Mouse (Mus musculus): ENCODE results near the gene Robo2. TPM values are rescaled to one million over a fixed set of nuclear protein-coding genes. Genes with fewer than 3 reads are reported as not detected.

Robo2 gene
- 63.1 and 68.5 TPM in 2 replicates for polyA plus RNA-seq (2015; fragmentation: Nextera tagmentation; extraction: Ambion mirVana)

- H3K9ac ChIP-seq = peak within 1 kb of the TSS; percentile 80
- H3K4me1 ChIP-seq = peaks cover 17% of the 10 kb centered on the region; the same call in 1 of the 2 replicates
- no peaks in the 10 kb centered on the region for H3K36me3 ChIP-seq (ENCODE audit: poor library complexity, severe bottlenecking)
- no peaks in the 10 kb centered on the region for H3K27me3 ChIP-seq
- peak within 1 kb of the TSS; percentile 66 for H3K4me3 ChIP-seq
- H3K27ac ChIP-seq = peak within 1 kb of the TSS; percentile 91
- 1% methylated on average over 39 of the region's 43 CpGs for WGBS
- H3K9me3 ChIP-seq (replicated peaks) = no peaks in the 10 kb centered on the region
- H3K4me2 ChIP-seq = peak within 1 kb of the TSS; percentile 82
- peak; percentile 86 for ATAC-seq
Observed at GRCm38 (mm10) chr16:74411481-74412251, at the start of gene Robo2. Gene Robo2 (minus strand): TSS chr16:74411825.

- 88% methylated on average over 3 of the region's 3 CpGs for WGBS
- no peak overlapping the region for H3K27ac ChIP-seq
- peaks cover 6% of the 10 kb centered on the region; the same call in 1 of the 2 replicates for H3K4me1 ChIP-seq
- H3K9me3 ChIP-seq (replicated peaks) = no peaks in the 10 kb centered on the region
- no peaks in the 10 kb centered on the region for H3K36me3 ChIP-seq (ENCODE audit: poor library complexity, severe bottlenecking)
- no peak overlapping the region for H3K4me3 ChIP-seq
- no peaks in the 10 kb centered on the region for H3K27me3 ChIP-seq
- ATAC-seq = no peak
- H3K4me2 ChIP-seq = no peak overlapping the region
- no peak overlapping the region for H3K9ac ChIP-seq
Observed at GRCm38 (mm10) chr16:74458138-74458537, 46.5 kb upstream of the Robo2 start.

- Histone ChIP-seq H3K9me3 (replicated peaks) (no peaks in the 10 kb centered on the region), H3K36me3 (ENCODE audit: poor library complexity, severe bottlenecking) (no peaks in the 10 kb centered on the region), H3K9ac (no peak overlapping the region), H3K27ac (no peak overlapping the region), H3K4me3 (no peak overlapping the region), H3K27me3 (no peaks in the 10 kb centered on the region), H3K4me2 (no peak overlapping the region), H3K4me1 (peaks cover 6% of the 10 kb centered on the region; the same call in 1 of the 2 replicates)
- no peak for ATAC-seq
- WGBS = 88% methylated on average over 8 of the region's 8 CpGs
Observed at GRCm38 (mm10) chr16:74457736-74458135, 46.1 kb upstream of the Robo2 start.

- WGBS = 63% methylated on average over 5 of the region's 5 CpGs
- Histone ChIP-seq H3K4me1 (peaks cover 6% of the 10 kb centered on the region; the same call in 1 of the 2 replicates), H3K4me3 (no peak overlapping the region), H3K36me3 (ENCODE audit: poor library complexity, severe bottlenecking) (no peaks in the 10 kb centered on the region), H3K9ac (no peak overlapping the region), H3K27ac (no peak overlapping the region; the same call in 1 of the 2 replicates), H3K27me3 (no peaks in the 10 kb centered on the region), H3K4me2 (no peak overlapping the region), H3K9me3 (replicated peaks) (no peaks in the 10 kb centered on the region)
- no peak for ATAC-seq
Observed at GRCm38 (mm10) chr16:74456808-74457470, 45.3 kb upstream of the Robo2 start.

- H3K4me2 ChIP-seq = no peak overlapping the region
- H3K4me1 ChIP-seq = peaks cover 6% of the 10 kb centered on the region; the same call in 1 of the 2 replicates
- H3K9me3 ChIP-seq (replicated peaks) = no peaks in the 10 kb centered on the region
- 19% methylated on average over 2 of the region's 2 CpGs for WGBS
- ATAC-seq = no peak; the same call in 1 of the 2 replicates
- H3K9ac ChIP-seq = no peak overlapping the region
- no peak overlapping the region for H3K27ac ChIP-seq
- H3K27me3 ChIP-seq = no peaks in the 10 kb centered on the region
- H3K4me3 ChIP-seq = no peak overlapping the region
- H3K36me3 ChIP-seq (ENCODE audit: poor library complexity, severe bottlenecking) = no peaks in the 10 kb centered on the region
Observed at GRCm38 (mm10) chr16:74455179-74455578, 43.6 kb upstream of the Robo2 start.

GRCm38 (mm10) chr16:74448025-74448424, 36.4 kb upstream of the Robo2 start:
- WGBS = 93% methylated on average over 4 of the region's 4 CpGs
- H3K4me1 ChIP-seq = no peaks in the 10 kb centered on the region

GRCm38 (mm10) chr16:74427071-74427470, 15.4 kb upstream of the Robo2 start:
- Histone ChIP-seq H3K4me1 (peaks cover 5% of the 10 kb centered on the region; the same call in 1 of the 2 replicates), H3K9me3 (replicated peaks) (no peaks in the 10 kb centered on the region), H3K4me3 (no peak overlapping the region), H3K27ac (no peak overlapping the region), H3K4me2 (no peak overlapping the region), H3K9ac (no peak overlapping the region), H3K36me3 (ENCODE audit: poor library complexity, severe bottlenecking) (no peaks in the 10 kb centered on the region), H3K27me3 (no peaks in the 10 kb centered on the region)
- no peak for ATAC-seq
- 15% methylated on average over 2 of the region's 2 CpGs for WGBS

More at GRCm38 (mm10) chr16:74448025-74448424, 36.4 kb upstream of the Robo2 start:
- Histone ChIP-seq H3K27me3 (no peaks in the 10 kb centered on the region), H3K27ac (no peak overlapping the region), H3K4me2 (no peak overlapping the region), H3K4me3 (no peak overlapping the region), H3K36me3 (ENCODE audit: poor library complexity, severe bottlenecking) (no peaks in the 10 kb centered on the region), H3K9ac (no peak overlapping the region), H3K9me3 (replicated peaks) (no peaks in the 10 kb centered on the region)
- no peak for ATAC-seq

GRCm38 (mm10) chr16:74420324-74420723, 8.7 kb upstream of the Robo2 start:
- ATAC-seq = no peak
- WGBS = 73% methylated on average over 2 of the region's 2 CpGs
- no peak overlapping the region for H3K4me3 ChIP-seq

GRCm38 (mm10) chr16:74412471-74413291, 1.1 kb upstream of the Robo2 start:
- peaks cover 17% of the 10 kb centered on the region; the same call in 1 of the 2 replicates for H3K4me1 ChIP-seq
- under 1% methylated on average over 20 of the region's 20 CpGs for WGBS
- ATAC-seq = peak; percentile 50

More at GRCm38 (mm10) chr16:74420324-74420723, 8.7 kb upstream of the Robo2 start:
- Histone ChIP-seq H3K27ac (no peak overlapping the region), H3K4me1 (no peaks in the 10 kb centered on the region), H3K4me2 (no peak overlapping the region), H3K9me3 (replicated peaks) (no peaks in the 10 kb centered on the region), H3K9ac (no peak overlapping the region), H3K36me3 (ENCODE audit: poor library complexity, severe bottlenecking) (no peaks in the 10 kb centered on the region), H3K27me3 (no peaks in the 10 kb centered on the region)

GRCm38 (mm10) chr16:74411021-74411420, 604 bp downstream of the Robo2 start:
- peaks cover 17% of the 10 kb centered on the region; the same call in 1 of the 2 replicates for H3K4me1 ChIP-seq
- peak overlapping the region; percentile 91 for H3K27ac ChIP-seq
- no peaks in the 10 kb centered on the region for H3K36me3 ChIP-seq (ENCODE audit: poor library complexity, severe bottlenecking)
- H3K4me2 ChIP-seq = peak overlapping the region; percentile 82
- peak overlapping the region; percentile 80 for H3K9ac ChIP-seq
- ATAC-seq = no peak
- peak overlapping the region; percentile 66 for H3K4me3 ChIP-seq
- no peaks in the 10 kb centered on the region for H3K9me3 ChIP-seq (replicated peaks)
- WGBS = under 1% methylated on average over 16 of the region's 16 CpGs
- no peaks in the 10 kb centered on the region for H3K27me3 ChIP-seq

More at GRCm38 (mm10) chr16:74412471-74413291, 1.1 kb upstream of the Robo2 start:
- H3K4me2 ChIP-seq = peak overlapping the region; percentile 82
- H3K4me3 ChIP-seq = peak overlapping the region; percentile 66
- H3K36me3 ChIP-seq (ENCODE audit: poor library complexity, severe bottlenecking) = no peaks in the 10 kb centered on the region
- H3K9ac ChIP-seq = peak overlapping the region; percentile 50
- H3K27me3 ChIP-seq = no peaks in the 10 kb centered on the region
- peak overlapping the region; percentile 91 for H3K27ac ChIP-seq
- H3K9me3 ChIP-seq (replicated peaks) = no peaks in the 10 kb centered on the region

GRCm38 (mm10) chr16:74410125-74410524, 1.5 kb downstream of the Robo2 start:
- ATAC-seq = no peak

More at GRCm38 (mm10) chr16:74410125-74410524, 1.5 kb downstream of the Robo2 start:
- Histone ChIP-seq H3K9me3 (replicated peaks) (no peaks in the 10 kb centered on the region), H3K4me1 (peaks cover 17% of the 10 kb centered on the region; the same call in 1 of the 2 replicates), H3K36me3 (ENCODE audit: poor library complexity, severe bottlenecking) (no peaks in the 10 kb centered on the region), H3K4me2 (peak overlapping the region; percentile 82), H3K27me3 (no peaks in the 10 kb centered on the region), H3K4me3 (peak overlapping the region; percentile 66), H3K9ac (peak overlapping the region; percentile 80), H3K27ac (peak overlapping the region; percentile 2)
- 7% methylated on average over 6 of the region's 6 CpGs for WGBS
